Mouse (Mus musculus): Measurements from ENCODE around the gene Mn1. TPM values are rescaled to one million over a fixed set of nuclear protein-coding genes. Genes with fewer than 3 reads are reported as not detected.

Gene Mn1
- polyA plus RNA-seq (2015; fragmentation: Nextera tagmentation; extraction: Ambion mirVana), result 11.9 and 12.0 TPM in 2 replicates

DNA sequence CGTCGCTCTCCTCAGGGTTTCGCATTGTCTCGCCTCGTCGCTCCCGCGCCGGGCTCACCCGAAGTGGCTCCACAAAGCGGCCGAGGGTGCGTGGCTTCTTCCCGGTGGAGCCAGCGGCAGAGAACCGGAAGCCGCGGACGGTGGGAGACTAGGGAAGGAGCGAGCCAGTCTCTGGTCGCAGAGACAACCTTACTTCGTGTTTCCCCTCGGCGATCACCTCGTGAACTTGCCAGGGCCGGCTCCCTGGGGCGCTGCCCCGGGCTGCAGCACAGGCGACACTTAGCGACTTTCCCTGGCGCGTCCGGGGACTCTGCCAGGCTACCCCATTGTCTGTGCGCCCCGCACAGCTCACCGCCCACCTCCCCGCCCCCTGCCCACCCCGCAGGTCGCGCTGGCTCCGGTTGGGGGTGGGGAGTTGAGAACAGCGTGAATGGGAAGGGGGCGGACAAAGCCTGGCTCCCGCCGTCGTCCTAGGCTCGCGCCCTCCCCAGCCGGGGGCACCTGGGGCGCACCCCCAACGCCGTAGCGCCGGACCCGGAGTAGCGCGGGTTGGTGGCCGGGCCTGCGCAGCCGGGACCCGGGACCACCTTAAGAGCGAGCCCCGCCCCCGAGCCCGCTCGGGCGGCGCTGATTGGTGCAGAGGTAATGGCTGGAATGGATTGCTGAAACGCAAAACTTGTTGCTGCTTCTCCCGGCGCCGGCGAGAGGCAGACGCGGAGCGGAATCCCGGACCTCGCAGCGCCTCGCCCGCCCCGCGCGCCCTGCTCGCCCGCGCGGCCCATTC, at the start of gene Mn1:
TSS of gene Mn1 (plus strand) at position 772 of the 784 bp plus-strand sequence.
- Histone ChIP-seq H3K9me3 (no peaks in the 10 kb centered on the region), H3K36me3 (0 out of 2 replicates have a peak, but pooled peaks cover 3% of the 10 kb centered on the region), H3K4me3 (replicated peaks) (peak within 1 kb of the TSS; percentile 72), H3K4me2 (peak within 1 kb of the TSS; percentile 94), H3K27me3 (replicated peaks) (peaks cover 37% of the 10 kb centered on the region), H3K9ac (peak within 1 kb of the TSS; percentile 75), H3K27ac (peak within 1 kb of the TSS; percentile 81), H3K4me1 (peaks cover 40% of the 10 kb centered on the region)
- ATAC-seq (ENCODE audit: insufficient read depth, low FRiP score, low read depth), result peak; percentile 87
- under 1% methylated on average over 88 of the region's 88 CpGs for WGBS

DNA sequence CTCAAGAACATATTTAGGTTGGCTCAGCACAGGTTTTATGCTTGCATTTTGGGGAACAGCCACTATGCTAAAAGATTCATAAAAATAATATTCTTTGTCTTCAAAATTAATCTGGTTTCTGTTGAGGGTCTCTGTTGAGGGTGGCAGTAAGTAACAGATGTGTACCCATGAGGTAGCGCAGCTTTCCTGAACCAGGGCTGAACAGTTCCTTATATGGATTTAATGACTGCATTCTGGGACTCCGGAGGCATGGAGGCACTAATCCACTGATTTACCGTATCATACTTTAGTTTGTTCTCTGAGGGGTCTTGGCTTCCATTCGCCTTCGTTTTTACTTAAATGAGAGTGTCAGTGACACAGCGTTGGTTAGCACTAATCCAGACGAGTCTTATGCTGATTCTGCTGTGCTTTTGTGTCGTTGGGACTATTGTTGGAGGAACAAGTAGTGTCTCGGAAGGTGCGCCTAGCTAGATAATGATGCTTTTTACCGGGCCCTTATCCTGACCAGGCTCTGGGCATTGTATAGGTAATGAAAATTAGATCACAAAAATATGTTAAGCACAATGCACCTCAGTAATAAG, 49.1 kb upstream of the Mn1 start:
- Histone ChIP-seq H3K36me3 (peaks cover 19% of the 10 kb centered on the region), H3K27ac (no peak overlapping the region), H3K4me2 (no peak overlapping the region), H3K27me3 (replicated peaks) (no peaks in the 10 kb centered on the region), H3K4me3 (replicated peaks) (no peak overlapping the region), H3K9ac (no peak overlapping the region), H3K9me3 (no peaks in the 10 kb centered on the region), H3K4me1 (no peaks in the 10 kb centered on the region)
- WGBS, result 86% methylated on average over 11 of the region's 11 CpGs
- ATAC-seq (ENCODE audit: insufficient read depth, low FRiP score, low read depth), result no peak

DNA sequence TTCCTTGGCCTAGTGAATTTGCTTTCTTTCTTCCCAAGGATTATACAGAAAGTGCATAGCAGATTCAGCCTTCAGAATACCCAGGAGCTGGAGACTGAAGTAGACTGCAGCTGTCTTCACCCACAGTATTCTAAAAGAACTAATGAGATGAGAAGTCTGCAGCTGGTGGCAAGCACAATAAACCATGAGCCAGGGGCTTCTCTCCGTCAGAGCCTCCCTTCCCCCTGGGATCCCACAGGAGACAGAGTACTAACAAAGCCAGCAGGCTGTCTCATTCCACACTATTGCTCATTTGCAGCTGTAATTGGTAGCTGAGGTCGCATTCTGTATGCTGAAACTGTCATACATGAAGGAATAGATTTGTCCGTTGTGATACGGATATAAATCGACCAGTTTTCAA, 48.6 kb upstream of the Mn1 start:
- no peak overlapping the region for H3K27ac ChIP-seq
- no peak for ATAC-seq (ENCODE audit: insufficient read depth, low FRiP score, low read depth)
- no peak overlapping the region for H3K9ac ChIP-seq
- H3K36me3 ChIP-seq, result peaks cover 24% of the 10 kb centered on the region
- no peaks in the 10 kb centered on the region for H3K27me3 ChIP-seq (replicated peaks)
- H3K9me3 ChIP-seq, result no peaks in the 10 kb centered on the region
- no peaks in the 10 kb centered on the region for H3K4me1 ChIP-seq
- WGBS, result 78% methylated on average over 5 of the region's 5 CpGs
- no peak overlapping the region for H3K4me3 ChIP-seq (replicated peaks)
- H3K4me2 ChIP-seq, result no peak overlapping the region

DNA sequence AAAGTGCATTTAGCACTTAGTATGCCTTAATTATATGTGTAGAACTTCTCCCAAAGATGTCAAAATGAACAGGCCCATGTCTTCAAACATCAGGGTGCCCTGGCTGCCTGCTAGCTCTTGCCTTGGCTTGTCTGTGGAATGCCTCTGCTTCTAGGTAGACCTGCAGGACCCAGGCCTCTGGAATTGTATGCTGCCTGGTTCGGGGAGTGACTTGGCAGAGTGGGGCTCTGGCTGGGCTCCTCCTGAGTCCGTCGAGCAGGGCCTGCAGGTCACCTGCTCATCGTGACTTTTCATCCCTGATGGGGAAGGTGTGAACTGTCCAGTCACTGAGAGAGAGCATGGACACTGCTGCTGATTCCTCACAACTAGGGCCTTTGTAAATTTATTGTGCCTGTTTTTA, 41.5 kb upstream of the Mn1 start:
- Histone ChIP-seq H3K4me1 (no peaks in the 10 kb centered on the region), H3K36me3 (peaks cover 39% of the 10 kb centered on the region), H3K9me3 (no peaks in the 10 kb centered on the region), H3K4me2 (no peak overlapping the region), H3K27me3 (replicated peaks) (no peaks in the 10 kb centered on the region), H3K27ac (no peak overlapping the region), H3K4me3 (replicated peaks) (no peak overlapping the region), H3K9ac (no peak overlapping the region)
- WGBS, result 70% methylated on average over 4 of the region's 4 CpGs
- no peak for ATAC-seq (ENCODE audit: insufficient read depth, low FRiP score, low read depth)

DNA sequence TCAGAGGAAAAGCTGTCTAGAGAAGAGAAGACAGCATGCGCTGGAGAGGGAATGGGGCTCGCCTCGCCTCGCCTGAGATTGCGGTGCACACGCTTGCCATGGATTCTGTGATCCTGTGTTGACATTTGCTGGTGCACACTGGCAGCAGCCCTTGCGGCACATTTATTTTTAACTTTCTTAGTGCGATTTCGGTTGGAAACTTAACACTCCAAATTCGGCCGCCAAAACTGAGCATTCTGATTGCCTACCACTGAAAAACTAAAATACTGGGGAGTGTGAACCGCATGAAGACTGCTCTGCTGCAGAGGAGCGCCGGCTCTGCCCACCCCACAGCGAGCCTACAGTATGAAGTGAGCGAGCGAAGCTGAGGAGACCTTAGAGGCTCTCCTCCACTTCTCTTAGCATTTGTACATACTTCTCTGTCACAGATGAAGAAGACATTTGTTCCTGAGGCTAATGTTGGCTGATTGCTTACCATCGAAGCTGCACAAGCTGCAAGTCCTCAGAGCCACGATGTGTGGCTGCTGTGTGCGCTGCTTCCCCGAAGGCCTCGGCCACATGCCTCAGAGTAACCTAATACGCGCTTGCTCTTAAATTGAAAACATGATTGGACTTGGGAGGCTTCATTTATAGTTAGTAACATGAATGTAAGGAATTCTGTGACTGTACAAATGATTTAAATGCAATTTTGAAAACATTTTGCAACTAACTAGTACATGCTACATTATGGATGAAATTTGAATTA, 40.7 kb upstream of the Mn1 start:
- Histone ChIP-seq H3K4me1 (no peaks in the 10 kb centered on the region), H3K9me3 (no peaks in the 10 kb centered on the region), H3K9ac (no peak overlapping the region), H3K27ac (no peak overlapping the region), H3K36me3 (peaks cover 38% of the 10 kb centered on the region), H3K4me3 (replicated peaks) (no peak overlapping the region), H3K27me3 (replicated peaks) (no peaks in the 10 kb centered on the region), H3K4me2 (no peak overlapping the region)
- no peak for ATAC-seq (ENCODE audit: insufficient read depth, low FRiP score, low read depth)
- 91% methylated on average over 24 of the region's 24 CpGs for WGBS

DNA sequence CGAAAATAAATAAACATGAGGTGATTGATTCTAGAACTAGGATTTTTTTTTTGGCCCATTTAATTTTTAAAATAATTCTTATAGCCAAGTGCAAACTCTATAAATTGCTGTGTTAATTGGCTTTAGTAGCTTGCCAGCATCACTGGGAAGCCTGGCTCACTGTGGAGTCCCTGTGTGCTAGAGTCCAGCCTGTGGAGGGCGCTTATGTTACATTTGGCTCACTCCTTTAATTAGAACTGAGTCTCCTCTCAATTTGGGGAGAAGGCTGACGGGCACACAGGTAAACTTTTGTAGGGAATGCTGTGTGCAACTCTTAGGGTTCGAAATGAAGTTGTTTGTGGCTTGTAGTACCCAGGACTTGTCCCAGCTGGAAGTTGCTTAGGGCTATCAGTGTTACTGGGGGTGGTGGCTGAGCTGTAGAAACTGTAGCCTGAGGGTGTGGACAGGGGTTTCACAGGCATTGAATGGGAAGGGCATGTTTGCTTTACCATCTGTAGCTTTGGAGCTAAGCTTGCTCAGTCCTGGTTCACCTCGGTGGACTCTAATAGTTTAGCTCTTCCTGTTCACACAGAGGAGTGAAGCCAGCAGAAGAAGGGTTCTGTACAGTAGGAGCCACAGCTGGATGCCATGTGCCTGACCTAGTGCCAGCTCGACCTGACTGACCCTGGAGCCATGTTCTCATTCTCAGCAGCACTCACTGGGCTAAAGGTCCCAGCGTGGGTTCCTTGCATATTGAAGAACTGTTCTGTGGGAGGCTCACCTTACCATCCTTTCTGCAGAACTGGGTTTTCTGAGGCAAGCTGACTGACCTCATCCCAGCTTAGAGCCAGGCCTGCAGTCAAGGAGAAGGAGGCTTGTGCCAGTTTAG, 38.8 kb upstream of the Mn1 start:
- H3K4me1 ChIP-seq, result no peaks in the 10 kb centered on the region
- 0 out of 2 replicates have a peak overlapping the region, but pooled peaks have one; percentile 6 for H3K27ac ChIP-seq
- H3K4me2 ChIP-seq, result no peak overlapping the region
- ATAC-seq (ENCODE audit: insufficient read depth, low FRiP score, low read depth), result peak; percentile 68
- peaks cover 33% of the 10 kb centered on the region for H3K36me3 ChIP-seq
- H3K9ac ChIP-seq, result no peak overlapping the region
- 65% methylated on average over 7 of the region's 7 CpGs for WGBS
- no peak overlapping the region for H3K4me3 ChIP-seq (replicated peaks)
- no peaks in the 10 kb centered on the region for H3K9me3 ChIP-seq
- no peaks in the 10 kb centered on the region for H3K27me3 ChIP-seq (replicated peaks)

DNA sequence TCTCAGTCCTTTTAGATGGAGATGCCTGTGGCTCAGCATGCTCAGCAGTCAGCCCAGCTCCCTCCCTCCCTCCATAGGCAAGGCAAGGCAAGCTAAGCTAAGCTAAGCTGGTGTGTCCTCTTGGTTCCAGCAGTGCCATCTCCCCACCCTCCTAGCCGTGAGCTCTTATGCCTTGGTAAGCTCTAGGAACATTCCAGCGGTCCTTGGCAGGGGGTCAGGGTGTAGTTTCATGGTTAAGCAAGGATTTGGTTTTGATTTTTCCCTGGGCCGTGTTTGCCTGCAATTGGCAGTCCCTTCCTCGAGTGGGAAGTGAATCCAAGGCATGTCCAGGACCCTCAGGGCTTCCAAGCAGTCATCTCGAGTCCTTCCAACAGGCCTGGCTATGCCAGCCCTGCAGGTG, 33.8 kb upstream of the Mn1 start:
- WGBS, result 83% methylated on average over 5 of the region's 5 CpGs
- peaks cover 50% of the 10 kb centered on the region for H3K36me3 ChIP-seq
- ATAC-seq (ENCODE audit: insufficient read depth, low FRiP score, low read depth), result no peak

DNA sequence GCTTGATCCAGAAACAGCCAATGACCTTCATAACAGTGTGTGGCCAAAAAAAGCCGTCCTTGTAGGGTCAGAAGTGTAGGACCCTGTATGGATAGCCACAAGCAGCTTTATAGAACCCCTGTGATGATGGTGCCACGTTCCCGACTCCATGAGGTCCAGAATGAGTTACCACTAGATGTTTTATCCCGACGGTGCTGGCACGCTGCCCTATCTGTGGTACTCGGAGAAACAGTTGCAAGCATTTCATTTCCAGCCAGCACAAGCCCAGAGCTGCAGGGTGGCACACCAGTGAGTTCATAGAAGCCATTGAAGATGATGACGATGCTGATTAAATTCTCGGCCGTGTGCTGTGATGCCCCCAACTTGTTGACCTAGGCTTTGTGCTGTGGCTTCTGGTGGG, 26.3 kb upstream of the Mn1 start:
- Histone ChIP-seq H3K9me3 (no peaks in the 10 kb centered on the region), H3K27me3 (replicated peaks) (no peaks in the 10 kb centered on the region), H3K9ac (no peak overlapping the region), H3K36me3 (peaks cover 11% of the 10 kb centered on the region; the same call in 1 of the 2 replicates), H3K4me2 (no peak overlapping the region), H3K27ac (no peak overlapping the region), H3K4me3 (replicated peaks) (no peak overlapping the region), H3K4me1 (peaks cover 33% of the 10 kb centered on the region)
- WGBS, result 77% methylated on average over 10 of the region's 10 CpGs
- no peak for ATAC-seq (ENCODE audit: insufficient read depth, low FRiP score, low read depth)

More for the DNA sequence above, 33.8 kb upstream of the Mn1 start:
- H3K27ac ChIP-seq, result no peak overlapping the region
- H3K4me1 ChIP-seq, result no peaks in the 10 kb centered on the region
- H3K27me3 ChIP-seq (replicated peaks), result no peaks in the 10 kb centered on the region
- no peak overlapping the region for H3K4me2 ChIP-seq
- no peak overlapping the region for H3K9ac ChIP-seq
- no peaks in the 10 kb centered on the region for H3K9me3 ChIP-seq
- no peak overlapping the region for H3K4me3 ChIP-seq (replicated peaks)

DNA sequence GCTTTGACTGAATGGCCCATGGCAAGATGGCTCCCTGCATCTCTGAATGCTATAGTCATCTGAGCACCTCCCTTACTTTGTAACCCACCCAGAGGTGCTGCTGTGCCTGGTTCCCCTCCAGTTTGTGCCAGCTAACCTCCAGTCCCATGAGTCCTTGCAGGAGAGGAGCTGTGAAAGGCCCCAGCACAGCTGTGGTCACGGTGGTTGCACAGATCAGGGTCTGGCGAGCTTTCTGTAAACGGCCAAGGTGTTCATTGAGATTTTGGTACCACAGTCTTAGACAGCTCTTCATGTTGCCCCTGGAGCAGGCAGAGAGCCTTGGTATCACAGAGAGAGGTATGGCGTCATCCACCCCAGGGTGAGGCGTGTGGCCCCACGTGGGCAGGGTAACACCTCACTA, 25.7 kb upstream of the Mn1 start:
- Histone ChIP-seq H3K9ac (no peak overlapping the region), H3K27me3 (replicated peaks) (no peaks in the 10 kb centered on the region), H3K36me3 (0 out of 2 replicates have a peak, but pooled peaks cover 11% of the 10 kb centered on the region), H3K4me2 (no peak overlapping the region), H3K4me1 (peaks cover 38% of the 10 kb centered on the region), H3K27ac (no peak overlapping the region), H3K9me3 (no peaks in the 10 kb centered on the region), H3K4me3 (replicated peaks) (no peak overlapping the region)
- 83% methylated on average over 6 of the region's 6 CpGs for WGBS
- no peak for ATAC-seq (ENCODE audit: insufficient read depth, low FRiP score, low read depth)

DNA sequence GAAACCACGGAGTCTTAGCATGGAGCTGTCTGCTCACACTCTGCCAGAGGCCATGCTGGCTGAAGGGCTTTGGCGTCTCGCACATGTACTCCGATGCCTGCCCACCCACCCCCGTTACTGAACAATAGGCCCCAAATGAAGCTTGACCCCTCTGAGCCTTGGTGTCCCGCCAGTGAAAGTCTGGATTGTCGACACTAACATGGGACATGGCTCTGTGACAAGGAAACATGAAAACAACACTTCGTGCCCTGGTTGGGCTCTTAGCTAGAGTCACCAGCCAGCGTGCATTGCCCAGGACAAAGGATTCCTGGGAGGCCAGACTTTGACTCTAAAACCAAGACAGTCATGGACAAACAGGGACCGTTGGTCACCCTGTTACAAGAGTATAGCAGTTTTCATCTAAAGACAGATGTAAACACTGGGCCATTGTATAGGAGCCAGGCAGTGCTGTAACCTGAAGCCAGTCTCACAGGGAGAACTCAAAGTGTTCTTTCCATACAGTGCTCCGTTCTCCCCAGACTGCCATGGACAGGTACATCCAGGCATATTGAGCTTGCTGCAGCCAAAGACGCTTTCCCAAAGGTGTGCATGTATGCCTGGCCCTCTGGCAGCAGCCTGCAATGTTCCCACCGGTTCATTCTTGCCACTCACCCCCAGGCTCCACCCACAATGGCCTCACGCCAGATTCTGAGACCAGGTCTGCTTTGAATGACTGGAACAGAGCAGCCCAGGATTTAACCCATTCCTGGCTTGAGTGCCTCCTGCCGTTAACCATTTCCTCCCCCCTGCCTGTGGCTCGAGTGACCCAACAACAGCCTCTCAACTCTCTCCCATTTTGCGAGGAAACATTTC, 23.6 kb upstream of the Mn1 start:
- H3K4me3 ChIP-seq (replicated peaks), result peak overlapping the region; percentile 22
- 16% methylated on average over 17 of the region's 17 CpGs for WGBS
- peaks cover 45% of the 10 kb centered on the region for H3K4me1 ChIP-seq
- H3K9me3 ChIP-seq, result no peaks in the 10 kb centered on the region
- H3K9ac ChIP-seq, result no peak overlapping the region
- peak overlapping the region; percentile 48 for H3K4me2 ChIP-seq
- peak; percentile 74 for ATAC-seq (ENCODE audit: insufficient read depth, low FRiP score, low read depth)
- peak overlapping the region; percentile 65 for H3K27ac ChIP-seq
- no peaks in the 10 kb centered on the region for H3K27me3 ChIP-seq (replicated peaks)
- 0 out of 2 replicates have a peak, but pooled peaks cover 4% of the 10 kb centered on the region for H3K36me3 ChIP-seq

All from stomach, embryonic 15.5 days (tissue).